Mouse (Mus musculus) forebrain, embryonic 16.5 days (tissue): ENCODE measurements around the gene Dgki. TPM values are rescaled to one million over a fixed set of nuclear protein-coding genes. Genes with fewer than 3 reads are reported as not detected.

ENCODE experiments used
- ATAC-seq: fragments of 200-750 bp; cut with Nextera tagmentation; 2 replicates; pipeline ENCODE4 v1.8.0; 2017; ENCODE audit warnings: mild to moderate bottlenecking, moderate library complexity
- H3K27ac ChIP-seq: fragments of 300-500 bp; sonication (generic); 2 replicates; pipeline ENCODE4 v1.5.1; 2014; ENCODE audit warnings: low read length, control low read depth
- H3K27me3 ChIP-seq: fragments of 300-500 bp; sonication (generic); replicated peaks from 2 replicates; pipeline ENCODE4 v1.6.1; 2014; ENCODE audit warnings: low read length; ENCODE audit not compliant: control insufficient read depth, insufficient read depth
- H3K36me3 ChIP-seq: fragments of 300-500 bp; sonication (generic); 2 replicates; pipeline ENCODE4 v1.6.1; 2014; ENCODE audit not compliant: control insufficient read depth, insufficient read depth
- H3K4me1 ChIP-seq: fragments of 300-500 bp; sonication (generic); replicated peaks from 2 replicates; pipeline ENCODE4 v1.6.1; 2014; ENCODE audit warnings: low read length; ENCODE audit not compliant: control insufficient read depth, insufficient read depth
- H3K4me2 ChIP-seq: fragments of 300-500 bp; sonication (generic); 2 replicates; pipeline ENCODE4 v1.6.1; 2014; ENCODE audit warnings: mild to moderate bottlenecking, low read length, control low read depth
- H3K4me3 ChIP-seq: fragments of 300-500 bp; sonication (generic); replicated peaks from 2 replicates; pipeline ENCODE4 v1.5.1; 2014; ENCODE audit warnings: mild to moderate bottlenecking, low read length, control low read depth
- H3K9ac ChIP-seq: fragments of 300-500 bp; sonication (generic); replicated peaks from 2 replicates; pipeline ENCODE4 v1.6.1; 2014; ENCODE audit warnings: low read depth, low read length, control low read depth
- H3K9me3 ChIP-seq: fragments of 300-500 bp; sonication (generic); 2 replicates; pipeline ENCODE4 v1.6.1; 2016; ENCODE audit warnings: low read length; ENCODE audit not compliant: control insufficient read depth
- WGBS: fragments of 180-500 bp; shearing (Covaris S2); extraction: QIAGEN DNeasy Blood & Tissue Kit; methylation state at CpG from one replicate; pipeline ENCODE4 v1.1.7; 2014; 5-methylcytosine and 5-hydroxymethylcytosine counted together
- polyA plus RNA-seq: library from polyadenylated mRNA; unstranded; fragments of >200 nt; fragmentation: Nextera tagmentation; extraction: Ambion mirVana; gene quantifications from 2 replicates; pipeline ENCODE4 v1.2.1, GENCODE M21; 2015

The Dgki gene
- polyA plus RNA-seq, 1 experiment from 2014 or later = 9.6 TPM

GRCm38 (mm10) chr6:36973096-36973495, 326.9 kb downstream of the Dgki start:
- Histone ChIP-seq H3K4me2 (no peak overlapping the region), H3K9ac (no peak overlapping the region), H3K9me3 (no peaks in the 10 kb centered on the region), H3K27ac (no peak overlapping the region), H3K4me1 (no peaks in the 10 kb centered on the region), H3K27me3 (no peaks in the 10 kb centered on the region), H3K36me3 (0 out of 2 replicates have a peak, but pooled peaks cover 3% of the 10 kb centered on the region), H3K4me3 (no peak overlapping the region)
- ATAC-seq = no peak
- 49% methylated on average over 9 of the region's 9 CpGs for whole genome bisulfite sequencing

GRCm38 (mm10) chr6:36972494-36972893, 327.5 kb downstream of the Dgki start:
- no peak overlapping the region for H3K9ac ChIP-seq
- WGBS = 57% methylated on average over 1 of the region's 1 CpGs

GRCm38 (mm10) chr6:36969249-36969885, 330.6 kb downstream of the Dgki start:
- Histone ChIP-seq H3K36me3 (no peaks in the 10 kb centered on the region), H3K9me3 (no peaks in the 10 kb centered on the region), H3K4me1 (no peaks in the 10 kb centered on the region), H3K9ac (no peak overlapping the region), H3K27me3 (no peaks in the 10 kb centered on the region), H3K4me2 (no peak overlapping the region), H3K27ac (no peak overlapping the region), H3K4me3 (no peak overlapping the region)
- 62% methylated on average over 5 of the region's 5 CpGs for WGBS
- no peak for ATAC-seq

More at GRCm38 (mm10) chr6:36972494-36972893, 327.5 kb downstream of the Dgki start:
- no peak overlapping the region for H3K27ac ChIP-seq
- H3K9me3 ChIP-seq = no peaks in the 10 kb centered on the region
- H3K4me1 ChIP-seq = no peaks in the 10 kb centered on the region
- no peak overlapping the region for H3K4me3 ChIP-seq
- H3K27me3 ChIP-seq = no peaks in the 10 kb centered on the region
- no peak overlapping the region for H3K4me2 ChIP-seq
- ATAC-seq = no peak
- H3K36me3 ChIP-seq = 0 out of 2 replicates have a peak, but pooled peaks cover 3% of the 10 kb centered on the region

GRCm38 (mm10) chr6:36960658-36961057, 339.3 kb downstream of the Dgki start:
- Histone ChIP-seq H3K27me3 (no peaks in the 10 kb centered on the region), H3K4me1 (no peaks in the 10 kb centered on the region), H3K9me3 (no peaks in the 10 kb centered on the region), H3K4me2 (no peak overlapping the region), H3K4me3 (no peak overlapping the region), H3K36me3 (no peaks in the 10 kb centered on the region), H3K9ac (no peak overlapping the region), H3K27ac (no peak overlapping the region)
- 79% methylated on average over 4 of the region's 4 CpGs for WGBS
- ATAC-seq = no peak

- H3K27me3 ChIP-seq = no peaks in the 10 kb centered on the region
- no peak overlapping the region for H3K9ac ChIP-seq
- no peak overlapping the region for H3K4me3 ChIP-seq
- no peak overlapping the region for H3K27ac ChIP-seq
- H3K36me3 ChIP-seq = no peaks in the 10 kb centered on the region
- H3K9me3 ChIP-seq = no peaks in the 10 kb centered on the region
- 91% methylated on average over 4 of the region's 4 CpGs for WGBS
- no peak overlapping the region for H3K4me2 ChIP-seq
- no peak for ATAC-seq
- no peaks in the 10 kb centered on the region for H3K4me1 ChIP-seq
Observed at GRCm38 (mm10) chr6:36955293-36955692, 344.7 kb downstream of the Dgki start.

- H3K27ac ChIP-seq = no peak overlapping the region
- WGBS = 52% methylated on average over 3 of the region's 3 CpGs
- no peak overlapping the region for H3K4me3 ChIP-seq
- H3K4me1 ChIP-seq = 0 out of 2 replicates have a peak, but pooled peaks cover 2% of the 10 kb centered on the region
- H3K27me3 ChIP-seq = no peaks in the 10 kb centered on the region
- H3K9ac ChIP-seq = no peak overlapping the region
- no peaks in the 10 kb centered on the region for H3K9me3 ChIP-seq
- no peaks in the 10 kb centered on the region for H3K36me3 ChIP-seq
- peak; percentile 57 for ATAC-seq
- H3K4me2 ChIP-seq = no peak overlapping the region
Observed at GRCm38 (mm10) chr6:36950648-36951047, 349.3 kb downstream of the Dgki start.

- Histone ChIP-seq H3K4me2 (no peak overlapping the region), H3K36me3 (no peaks in the 10 kb centered on the region), H3K27ac (no peak overlapping the region), H3K9ac (no peak overlapping the region), H3K4me1 (0 out of 2 replicates have a peak, but pooled peaks cover 2% of the 10 kb centered on the region), H3K4me3 (no peak overlapping the region), H3K9me3 (no peaks in the 10 kb centered on the region), H3K27me3 (no peaks in the 10 kb centered on the region)
- peak; percentile 59 for ATAC-seq
- WGBS = 51% methylated on average over 5 of the region's 5 CpGs
Observed at GRCm38 (mm10) chr6:36947861-36948260, 352.1 kb downstream of the Dgki start.

- H3K27ac ChIP-seq = no peak overlapping the region
- WGBS = 85% methylated on average over 2 of the region's 2 CpGs
- no peak for ATAC-seq
- no peak overlapping the region for H3K4me3 ChIP-seq
- H3K27me3 ChIP-seq = no peaks in the 10 kb centered on the region
- H3K9ac ChIP-seq = no peak overlapping the region
- no peaks in the 10 kb centered on the region for H3K36me3 ChIP-seq
- H3K4me1 ChIP-seq = no peaks in the 10 kb centered on the region
- H3K4me2 ChIP-seq = no peak overlapping the region
- H3K9me3 ChIP-seq = no peaks in the 10 kb centered on the region
Observed at GRCm38 (mm10) chr6:36937527-36937926, 362.5 kb downstream of the Dgki start.

- Histone ChIP-seq H3K9me3 (no peaks in the 10 kb centered on the region), H3K36me3 (no peaks in the 10 kb centered on the region), H3K27me3 (no peaks in the 10 kb centered on the region), H3K9ac (no peak overlapping the region), H3K27ac (no peak overlapping the region), H3K4me2 (no peak overlapping the region), H3K4me3 (no peak overlapping the region), H3K4me1 (no peaks in the 10 kb centered on the region)
- ATAC-seq = no peak; the same call in 1 of the 2 replicates
- 85% methylated on average over 4 of the region's 4 CpGs for WGBS
Observed at GRCm38 (mm10) chr6:36936816-36937215, 363.2 kb downstream of the Dgki start.
